25 mouse cellular contexts compared by ENCODE assay signal in the genomic region with DNA sequence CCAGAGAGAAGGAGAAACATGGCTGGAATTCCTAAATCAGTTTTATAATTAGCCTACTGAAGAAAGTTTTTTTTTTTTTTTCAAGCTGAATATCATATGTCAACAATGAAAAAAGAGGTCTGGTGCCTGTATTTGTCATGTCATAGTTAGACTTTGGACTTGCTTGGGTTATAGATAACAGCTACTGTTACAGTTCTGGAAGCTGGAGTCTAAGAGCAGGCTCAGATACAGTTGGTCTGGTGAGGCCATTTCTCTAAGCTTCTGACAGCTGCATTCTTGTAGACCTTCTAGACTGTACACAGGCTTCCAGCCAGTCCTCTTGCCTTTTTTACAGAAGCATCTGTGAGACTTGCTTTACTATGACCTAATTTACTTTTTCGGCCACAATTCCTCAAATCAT.
DNase-seq lines count a peak whose midpoint lies in the region; ATAC-seq and TF ChIP-seq lines count a peak whose summit lies in the region.
"Had no signal": no experiment of that assay in that cellular context is flagged by ENCODE, and none has a peak within 500 bp of the region (broad histone marks: within the 10 kb centered on the region; RNA-seq: fewer than 3 reads in every experiment).

No protein-coding gene starts in this region.

- no peak overlapping the region for H3K27ac ChIP-seq in embryonic facial prominence, embryonic 14.5 days (replicated peaks; ENCODE audit: low read depth, low read length)
- no peak overlapping the region for H3K27ac ChIP-seq in embryonic facial prominence, embryonic 10.5 days (replicated peaks)
- H3K27ac ChIP-seq in stomach, embryonic 14.5 days (ENCODE audit: low read length) = no peak overlapping the region
- H3K27ac ChIP-seq in stomach, postnatal 0 days (replicated peaks) = no peak overlapping the region
- H3K27ac ChIP-seq in forebrain, embryonic 12.5 days = no peak overlapping the region
- H3K27ac ChIP-seq: embryonic facial prominence, embryonic 15.5 days; forebrain, embryonic 15.5 days; heart, adult 2 months; heart, embryonic 10.5 days; heart, embryonic 13.5 days; hindbrain, embryonic 12.5 days; hindbrain, embryonic 15.5 days had no signal

- no peak overlapping the region for H3K4me2 ChIP-seq in embryonic facial prominence, embryonic 14.5 days (ENCODE audit: low read depth, low read length)
- no peak overlapping the region for H3K4me2 ChIP-seq in stomach, embryonic 14.5 days (replicated peaks; ENCODE audit: low read depth, low read length)
- no peak overlapping the region for H3K4me2 ChIP-seq in stomach, postnatal 0 days (replicated peaks; ENCODE audit: low read depth)
- no peak overlapping the region for H3K4me2 ChIP-seq in forebrain, embryonic 12.5 days
- H3K4me2 ChIP-seq: embryonic facial prominence, embryonic 15.5 days; forebrain, embryonic 15.5 days; heart, embryonic 13.5 days; hindbrain, embryonic 12.5 days; hindbrain, embryonic 15.5 days had no signal

- H3K27me3 ChIP-seq in embryonic facial prominence, embryonic 14.5 days (replicated peaks; ENCODE audit: control insufficient read depth, insufficient read depth, low read length) = no peaks in the 10 kb centered on the region
- H3K27me3 ChIP-seq in embryonic facial prominence, embryonic 10.5 days (replicated peaks; ENCODE audit: low read depth, poor library complexity, severe bottlenecking) = no peaks in the 10 kb centered on the region
- no peaks in the 10 kb centered on the region for H3K27me3 ChIP-seq in stomach, embryonic 14.5 days (ENCODE audit: control insufficient read depth, insufficient read depth, low read length)
- H3K27me3 ChIP-seq in stomach, postnatal 0 days (ENCODE audit: control insufficient read depth, insufficient read depth, low read length) = no peaks in the 10 kb centered on the region
- no peaks in the 10 kb centered on the region for H3K27me3 ChIP-seq in forebrain, embryonic 12.5 days
- H3K27me3 ChIP-seq: embryonic facial prominence, embryonic 15.5 days; forebrain, embryonic 15.5 days; heart, embryonic 13.5 days; hindbrain, embryonic 12.5 days; hindbrain, embryonic 15.5 days had no signal

- peak; percentile 30; the same call in 1 of the 2 replicates for ATAC-seq in embryonic facial prominence, embryonic 14.5 days (ENCODE audit: low read depth)
- peak; percentile 95 for ATAC-seq in stomach, embryonic 14.5 days (ENCODE audit: insufficient number of reproducible peaks, insufficient read depth, low FRiP score, low read depth)
- ATAC-seq in stomach, postnatal 0 days (ENCODE audit: low FRiP score, low TSS enrichment) = peak; percentile 99
- ATAC-seq in forebrain, embryonic 12.5 days (ENCODE audit: low FRiP score) = no peak
- ATAC-seq: activated CD4-positive, CD25-positive, alpha-beta regulatory T cell, adult 4 months; forebrain, embryonic 15.5 days had no signal

- H3K9me3 ChIP-seq in embryonic facial prominence, embryonic 14.5 days (ENCODE audit: control insufficient read depth, low read length) = no peaks in the 10 kb centered on the region
- no peaks in the 10 kb centered on the region for H3K9me3 ChIP-seq in embryonic facial prominence, embryonic 10.5 days
- no peaks in the 10 kb centered on the region for H3K9me3 ChIP-seq in stomach, embryonic 14.5 days (ENCODE audit: control insufficient read depth, low read depth, low read length)
- no peaks in the 10 kb centered on the region for H3K9me3 ChIP-seq in stomach, postnatal 0 days (ENCODE audit: control insufficient read depth, low read length)
- H3K9me3 ChIP-seq in forebrain, embryonic 12.5 days = no peaks in the 10 kb centered on the region
- H3K9me3 ChIP-seq: embryonic facial prominence, embryonic 15.5 days; forebrain, embryonic 15.5 days; heart, embryonic 10.5 days; heart, embryonic 13.5 days; hindbrain, embryonic 12.5 days; hindbrain, embryonic 15.5 days had no signal

- no peak for TF ChIP-seq EP300 in stomach, postnatal 0 days (optimal IDR thresholded peaks at IDR 0.05)

- H3K4me1 ChIP-seq in embryonic facial prominence, embryonic 14.5 days (ENCODE audit: control insufficient read depth, insufficient read depth, low read length) = no peaks in the 10 kb centered on the region
- H3K4me1 ChIP-seq in embryonic facial prominence, embryonic 10.5 days = no peaks in the 10 kb centered on the region
- no peaks in the 10 kb centered on the region for H3K4me1 ChIP-seq in stomach, embryonic 14.5 days (ENCODE audit: control insufficient read depth, insufficient read depth, low read length)
- no peaks in the 10 kb centered on the region for H3K4me1 ChIP-seq in stomach, postnatal 0 days (replicated peaks; ENCODE audit: control insufficient read depth, insufficient read depth)
- no peaks in the 10 kb centered on the region for H3K4me1 ChIP-seq in forebrain, embryonic 12.5 days
- H3K4me1 ChIP-seq: embryonic facial prominence, embryonic 15.5 days; forebrain, embryonic 15.5 days; heart, embryonic 10.5 days; heart, embryonic 13.5 days; hindbrain, embryonic 12.5 days; hindbrain, embryonic 15.5 days had no signal

- peak; percentile 3 for DNase-seq in embryonic facial prominence, embryonic 14.5 days (ENCODE audit: low spot score)
- no peak for DNase-seq in embryonic facial prominence, embryonic 10.5 days (ENCODE audit: low spot score)
- DNase-seq in stomach, postnatal 0 days (ENCODE audit: low spot score) = peak; percentile 15
- no peak for DNase-seq in neural tube, embryonic 10.5 days (ENCODE audit: extremely low spot score, low spot score)
- DNase-seq: adrenal gland, adult 8-10 months; adrenal gland, postnatal 25 days; cerebellum, adult 11-12 months; cerebellum, adult 8-10 months; cerebellum, postnatal 10 days; cerebellum, postnatal 36 days; embryo, embryonic 11 days; gastrocnemius, postnatal 10 days; gastrocnemius, postnatal 36 days; heart, adult 2 months; heart, postnatal 14 days; heart, postnatal 4 days had no signal

- H3K4me3 ChIP-seq in embryonic facial prominence, embryonic 14.5 days (ENCODE audit: low read depth, low read length) = no peak overlapping the region
- no peak overlapping the region for H3K4me3 ChIP-seq in embryonic facial prominence, embryonic 10.5 days
- no peak overlapping the region for H3K4me3 ChIP-seq in stomach, embryonic 14.5 days (ENCODE audit: low read depth, low read length)
- H3K4me3 ChIP-seq in stomach, postnatal 0 days (ENCODE audit: low read depth, low read length) = no peak overlapping the region
- no peak overlapping the region for H3K4me3 ChIP-seq in forebrain, embryonic 12.5 days (replicated peaks)
- H3K4me3 ChIP-seq: embryonic facial prominence, embryonic 15.5 days; forebrain, embryonic 15.5 days; heart, adult 2 months; heart, embryonic 10.5 days; heart, embryonic 13.5 days; hindbrain, embryonic 12.5 days; hindbrain, embryonic 15.5 days had no signal

- whole genome bisulfite sequencing in embryonic facial prominence, embryonic 14.5 days = 81% methylated on average over 1 of the region's 1 CpGs
- WGBS in embryonic facial prominence, embryonic 10.5 days = 90% methylated on average over 1 of the region's 1 CpGs
- 76% methylated on average over 1 of the region's 1 CpGs for WGBS in stomach, embryonic 14.5 days
- 71% methylated on average over 1 of the region's 1 CpGs for WGBS in stomach, postnatal 0 days
- 92% methylated on average over 1 of the region's 1 CpGs for WGBS in forebrain, embryonic 12.5 days

- no peak overlapping the region for H3K9ac ChIP-seq in embryonic facial prominence, embryonic 14.5 days (ENCODE audit: low read depth, low read length)
- no peak overlapping the region for H3K9ac ChIP-seq in stomach, embryonic 14.5 days (replicated peaks; ENCODE audit: low read depth, low read length)
- no peak overlapping the region for H3K9ac ChIP-seq in stomach, postnatal 0 days (ENCODE audit: low read length)
- no peak overlapping the region for H3K9ac ChIP-seq in forebrain, embryonic 12.5 days
- H3K9ac ChIP-seq: embryonic facial prominence, embryonic 15.5 days; forebrain, embryonic 15.5 days; heart, embryonic 13.5 days; hindbrain, embryonic 12.5 days; hindbrain, embryonic 15.5 days had no signal

- H3K36me3 ChIP-seq in embryonic facial prominence, embryonic 14.5 days (ENCODE audit: control insufficient read depth, insufficient read depth, low read length) = no peaks in the 10 kb centered on the region
- H3K36me3 ChIP-seq in embryonic facial prominence, embryonic 10.5 days (replicated peaks) = no peaks in the 10 kb centered on the region
- H3K36me3 ChIP-seq in stomach, embryonic 14.5 days (ENCODE audit: control insufficient read depth, insufficient read depth, low read length) = no peaks in the 10 kb centered on the region
- H3K36me3 ChIP-seq in stomach, postnatal 0 days (ENCODE audit: control insufficient read depth, insufficient read depth, low read length) = no peaks in the 10 kb centered on the region
- no peaks in the 10 kb centered on the region for H3K36me3 ChIP-seq in forebrain, embryonic 12.5 days (replicated peaks)
- H3K36me3 ChIP-seq: embryonic facial prominence, embryonic 15.5 days; forebrain, embryonic 15.5 days; heart, embryonic 10.5 days; heart, embryonic 13.5 days; hindbrain, embryonic 12.5 days; hindbrain, embryonic 15.5 days had no signal

- no peak for TF ChIP-seq CTCF in stomach, postnatal 0 days (IDR thresholded peaks at IDR 0.05; ENCODE audit: low read depth)

Comparison
In these comparisons a context has a peak if more than half of its experiments do, and no peak if none do; other contexts are left out.
1. DNase-seq: peak in embryonic facial prominence, embryonic 14.5 days (single experiment) and stomach, postnatal 0 days (single experiment); none in embryonic facial prominence, embryonic 10.5 days (single experiment) and neural tube, embryonic 10.5 days (single experiment).